Mouse (Mus musculus): Measurements from ENCODE around the gene Gatd1. TPM values are rescaled to one million over a fixed set of nuclear protein-coding genes. Genes with fewer than 3 reads are reported as not detected.

Gatd1 gene
- polyA plus RNA-seq, 1 experiment from 2014 or later: 13.5 TPM

Other genes starting within 250 kb of the Gatd1 start
- 70.1 and 71.7 TPM in 2 replicates for gene Rnh1, start 241.3 kb downstream of the Gatd1 start, polyA plus RNA-seq (2015; fragmentation: Nextera tagmentation; extraction: Ambion mirVana)
- gene Hras, start 220.1 kb downstream of the Gatd1 start, polyA plus RNA-seq (2015; fragmentation: Nextera tagmentation; extraction: Ambion mirVana): 35.3 and 40.1 TPM in 2 replicates
- 8.3 and 9.5 TPM in 2 replicates for gene Lrrc56, start 220.0 kb downstream of the Gatd1 start, polyA plus RNA-seq (2015; fragmentation: Nextera tagmentation; extraction: Ambion mirVana)
- gene Lmntd2, start 200.1 kb downstream of the Gatd1 start, polyA plus RNA-seq (2015; fragmentation: Nextera tagmentation; extraction: Ambion mirVana): 0.80 and 0.84 TPM in 2 replicates
- gene Rassf7, start 198.3 kb downstream of the Gatd1 start, polyA plus RNA-seq (2015; fragmentation: Nextera tagmentation; extraction: Ambion mirVana): 23.9 and 26.4 TPM in 2 replicates
- gene Phrf1, start 185.4 kb downstream of the Gatd1 start, polyA plus RNA-seq (2015; fragmentation: Nextera tagmentation; extraction: Ambion mirVana): 23.8 and 28.5 TPM in 2 replicates
- gene Irf7, start 147.7 kb downstream of the Gatd1 start, polyA plus RNA-seq (2015; fragmentation: Nextera tagmentation; extraction: Ambion mirVana): 7.7 and 8.2 TPM in 2 replicates
- gene Cdhr5, start 137.3 kb downstream of the Gatd1 start, polyA plus RNA-seq (2015; fragmentation: Nextera tagmentation; extraction: Ambion mirVana): 0.42 and 1.6 TPM in 2 replicates
- gene Sct, start 135.0 kb downstream of the Gatd1 start, polyA plus RNA-seq (2015; fragmentation: Nextera tagmentation; extraction: Ambion mirVana): 1.4 TPM in 1 of 2 replicates, not detected in the other
- not detected in 2 replicates for gene Drd4, start 122.1 kb downstream of the Gatd1 start, polyA plus RNA-seq (2015; fragmentation: Nextera tagmentation; extraction: Ambion mirVana)
- gene Deaf1, start 86.4 kb downstream of the Gatd1 start, polyA plus RNA-seq (2015; fragmentation: Nextera tagmentation; extraction: Ambion mirVana): 11.6 and 13.6 TPM in 2 replicates
- 13.9 and 16.7 TPM in 2 replicates for gene Tmem80, start 86.4 kb downstream of the Gatd1 start, polyA plus RNA-seq (2015; fragmentation: Nextera tagmentation; extraction: Ambion mirVana)
- gene Eps8l2, start 75.3 kb downstream of the Gatd1 start, polyA plus RNA-seq (2015; fragmentation: Nextera tagmentation; extraction: Ambion mirVana): 26.0 and 34.0 TPM in 2 replicates
- gene Taldo1, start 21.9 kb downstream of the Gatd1 start, polyA plus RNA-seq (2015; fragmentation: Nextera tagmentation; extraction: Ambion mirVana): 373 and 397 TPM in 2 replicates
- not detected in 2 replicates for gene Cend1, start 15.4 kb upstream of the Gatd1 start, polyA plus RNA-seq (2015; fragmentation: Nextera tagmentation; extraction: Ambion mirVana)
- gene Slc25a22, start 23.8 kb upstream of the Gatd1 start, polyA plus RNA-seq (2015; fragmentation: Nextera tagmentation; extraction: Ambion mirVana): 18.7 and 20.7 TPM in 2 replicates
- 8.8 and 9.7 TPM in 2 replicates for gene Pidd1, start 29.9 kb upstream of the Gatd1 start, polyA plus RNA-seq (2015; fragmentation: Nextera tagmentation; extraction: Ambion mirVana)
- 644 and 698 TPM in 2 replicates for gene Rplp2, start 33.2 kb upstream of the Gatd1 start, polyA plus RNA-seq (2015; fragmentation: Nextera tagmentation; extraction: Ambion mirVana)
- gene Pnpla2, start 41.1 kb upstream of the Gatd1 start, polyA plus RNA-seq (2015; fragmentation: Nextera tagmentation; extraction: Ambion mirVana): 14.9 and 15.5 TPM in 2 replicates
- 3.7 and 4.8 TPM in 2 replicates for gene Cracr2b, start 47.0 kb upstream of the Gatd1 start, polyA plus RNA-seq (2015; fragmentation: Nextera tagmentation; extraction: Ambion mirVana)
- gene Cd151, start 53.3 kb upstream of the Gatd1 start, polyA plus RNA-seq (2015; fragmentation: Nextera tagmentation; extraction: Ambion mirVana): 5.3 and 6.9 TPM in 2 replicates
- 36.4 and 39.2 TPM in 2 replicates for gene Polr2l, start 61.0 kb upstream of the Gatd1 start, polyA plus RNA-seq (2015; fragmentation: Nextera tagmentation; extraction: Ambion mirVana)
- 46.1 and 47.2 TPM in 2 replicates for gene Tspan4, start 61.1 kb upstream of the Gatd1 start, polyA plus RNA-seq (2015; fragmentation: Nextera tagmentation; extraction: Ambion mirVana)
- 25.3 and 26.6 TPM in 2 replicates for gene Chid1, start 125.7 kb upstream of the Gatd1 start, polyA plus RNA-seq (2015; fragmentation: Nextera tagmentation; extraction: Ambion mirVana)
- gene Ap2a2, start 148.0 kb upstream of the Gatd1 start, polyA plus RNA-seq (2015; fragmentation: Nextera tagmentation; extraction: Ambion mirVana): 66.7 and 70.7 TPM in 2 replicates
- gene Muc6, start 241.2 kb upstream of the Gatd1 start, polyA plus RNA-seq (2015; fragmentation: Nextera tagmentation; extraction: Ambion mirVana): 2.8 and 3.1 TPM in 2 replicates